8 mouse cellular contexts compared by ENCODE assay signal in genomic region chr7:38018416-38019368, GRCm38 (mm10). TPM values are rescaled to one million over a fixed set of nuclear protein-coding genes. Genes with fewer than 3 reads are reported as not detected.
DNase-seq lines count a peak whose midpoint lies in the region; ATAC-seq and TF ChIP-seq lines count a peak whose summit lies in the region.

No protein-coding gene starts in this region.

- H3K79me3 ChIP-seq in C2C12 (ENCODE audit: low read depth), result peaks cover 20% of the 10 kb centered on the region

- peak; percentile 83 for ATAC-seq in heart, embryonic 12.5 days (ENCODE audit: insufficient number of reproducible peaks, low FRiP score)
- peak; percentile 86 for ATAC-seq in kidney, postnatal 0 days (replicated peaks; ENCODE audit: low FRiP score, low read depth)
- ATAC-seq in monocyte, adult 5-6 weeks (replicated peaks; ENCODE audit: insufficient number of reproducible peaks, low FRiP score, low TSS enrichment, poor library complexity, severe bottlenecking), result peak; percentile 59; the same call in 1 of the 2 replicates

- under 1% methylated on average over 67 of the region's 67 CpGs for WGBS in heart, embryonic 12.5 days
- WGBS in kidney, postnatal 0 days, result under 1% methylated on average over 65 of the region's 67 CpGs
- WGBS in liver, adult 2 months, result under 1% methylated on average over 67 of the region's 67 CpGs

- H3K9me3 ChIP-seq in erythroblast, embryonic 14.5 days (ENCODE audit: control insufficient read depth, low read length), result no peaks in the 10 kb centered on the region
- H3K9me3 ChIP-seq in heart, embryonic 12.5 days (replicated peaks), result no peaks in the 10 kb centered on the region
- H3K9me3 ChIP-seq in kidney, postnatal 0 days (replicated peaks; ENCODE audit: low read length), result no peaks in the 10 kb centered on the region

- peak overlapping the region; percentile 80 for H3K27ac ChIP-seq in heart, embryonic 12.5 days (ENCODE audit: poor library complexity, severe bottlenecking)
- peak overlapping the region; percentile 94 for H3K27ac ChIP-seq in kidney, postnatal 0 days
- H3K27ac ChIP-seq in liver, adult 2 months (replicated peaks; ENCODE audit: insufficient read depth, low read depth, low read length), result peak overlapping the region; percentile 86

- H3K4me2 ChIP-seq in heart, embryonic 12.5 days, result peak overlapping the region; percentile 67
- H3K4me2 ChIP-seq in kidney, postnatal 0 days (ENCODE audit: low read length), result peak overlapping the region; percentile 76

- peaks cover 9% of the 10 kb centered on the region for H3K27me3 ChIP-seq in C2C12 (ENCODE audit: control insufficient read depth, insufficient read depth, insufficient read length)
- H3K27me3 ChIP-seq in erythroblast, embryonic 14.5 days (ENCODE audit: control insufficient read depth), result peaks cover 4% of the 10 kb centered on the region
- no peaks in the 10 kb centered on the region for H3K27me3 ChIP-seq in heart, embryonic 12.5 days (replicated peaks)
- no peaks in the 10 kb centered on the region for H3K27me3 ChIP-seq in kidney, postnatal 0 days (ENCODE audit: insufficient read depth, low read length)
- no peaks in the 10 kb centered on the region for H3K27me3 ChIP-seq in liver, adult 2 months (ENCODE audit: control insufficient read depth, insufficient read depth, low read length)

- H3ac ChIP-seq in C2C12 (ENCODE audit: control insufficient read depth, insufficient read length, low read depth), result peak overlapping the region; percentile 66

- peaks cover 23% of the 10 kb centered on the region for H3K4me1 ChIP-seq in erythroblast, embryonic 14.5 days (ENCODE audit: control insufficient read depth)
- peaks cover 3% of the 10 kb centered on the region; the same call in 1 of the 2 replicates for H3K4me1 ChIP-seq in heart, embryonic 12.5 days (replicated peaks)
- 0 out of 2 replicates have a peak, but pooled peaks cover 4% of the 10 kb centered on the region for H3K4me1 ChIP-seq in kidney, postnatal 0 days (replicated peaks; ENCODE audit: insufficient read depth, low read length)
- peaks cover 10% of the 10 kb centered on the region for H3K4me1 ChIP-seq in liver, adult 2 months (ENCODE audit: control insufficient read depth, insufficient read depth, low read length)

- H3K36me3 ChIP-seq in C2C12 (ENCODE audit: control insufficient read depth, insufficient read depth), result no peaks in the 10 kb centered on the region
- no peaks in the 10 kb centered on the region for H3K36me3 ChIP-seq in erythroblast, embryonic 14.5 days (ENCODE audit: control insufficient read depth)
- no peaks in the 10 kb centered on the region for H3K36me3 ChIP-seq in heart, embryonic 12.5 days
- no peaks in the 10 kb centered on the region for H3K36me3 ChIP-seq in kidney, postnatal 0 days (ENCODE audit: insufficient read depth, low read length)
- no peaks in the 10 kb centered on the region for H3K36me3 ChIP-seq in liver, adult 2 months (ENCODE audit: control insufficient read depth, insufficient read depth, low read length)

- TF ChIP-seq POLR2A in brain, embryonic 14.5 days (IDR thresholded peaks at IDR 0.05; ENCODE audit: borderline replicate concordance, extremely low read depth, insufficient read depth, insufficient read length, poor library complexity, severe bottlenecking), result no peak
- no peak for TF ChIP-seq POLR2A in liver, adult 2 months (IDR thresholded peaks at IDR 0.05; ENCODE audit: extremely low read depth, insufficient read depth, low read length)

- H3K79me2 ChIP-seq in C2C12 (ENCODE audit: control insufficient read depth, insufficient read depth), result peaks cover 31% of the 10 kb centered on the region
- H3K79me2 ChIP-seq in liver, adult 2 months (ENCODE audit: control insufficient read depth, insufficient read depth, low read length), result peaks cover 18% of the 10 kb centered on the region; the same call in 1 of the 2 replicates

- TF ChIP-seq CTCF in C2C12 (IDR thresholded peaks at IDR 0.05; ENCODE audit: control insufficient read depth, insufficient read depth, insufficient read length), result no peak
- no peak for TF ChIP-seq CTCF in brain, embryonic 14.5 days (IDR thresholded peaks at IDR 0.05; ENCODE audit: borderline replicate concordance, extremely low read depth, insufficient read depth, insufficient read length)
- TF ChIP-seq CTCF in kidney, postnatal 0 days (IDR thresholded peaks at IDR 0.05; ENCODE audit: low read depth), result no peak; the same call in 1 of the 2 replicates
- no peak for TF ChIP-seq CTCF in liver, adult 2 months (IDR thresholded peaks at IDR 0.05; ENCODE audit: low read depth, low read length)

- H3K4me3 ChIP-seq in C2C12 (ENCODE audit: insufficient read depth, poor library complexity, severe bottlenecking), result peak overlapping the region; percentile 41
- H3K4me3 ChIP-seq in erythroblast, embryonic 14.5 days (replicated peaks), result peak overlapping the region; percentile 86
- peak overlapping the region; percentile 83 for H3K4me3 ChIP-seq in heart, embryonic 12.5 days
- peak overlapping the region; percentile 93 for H3K4me3 ChIP-seq in kidney, postnatal 0 days (replicated peaks; ENCODE audit: low read depth, low read length)
- H3K4me3 ChIP-seq in liver, adult 2 months (ENCODE audit: insufficient read depth, low read depth, low read length), result peak overlapping the region; percentile 77

- H3K9ac ChIP-seq in heart, embryonic 12.5 days, result peak overlapping the region; percentile 92
- H3K9ac ChIP-seq in kidney, postnatal 0 days (ENCODE audit: low read depth, low read length), result peak overlapping the region; percentile 94
- peak overlapping the region; percentile 93 for H3K9ac ChIP-seq in liver, adult 2 months (ENCODE audit: low read depth, low read length)

- peak; percentile 88 for DNase-seq in brain, embryonic 14.5 days (ENCODE audit: low read depth)
- DNase-seq in kidney, postnatal 0 days (ENCODE audit: low spot score), result peak; percentile 73
- DNase-seq in liver, adult 2 months (ENCODE audit: extremely low read depth, low read depth, low spot score), result peak; percentile 98
- DNase-seq in spleen, postnatal 36 days (ENCODE audit: low spot score in 2 of 2), result peak; percentile 70 to 75

TF ChIP-seq in C2C12, 6 proteins besides CTCF, POLR2A, EP300 and RAD21:
- peak; percentile 22 for TF ChIP-seq MAX (IDR thresholded peaks at IDR 0.05)
- no peak for TF ChIP-seq USF1 (IDR thresholded peaks at IDR 0.05; ENCODE audit: low read depth)

RNA-seq across cellular contexts. Expression of gene Uri1, which starts 4.7 kb away (rescaled TPM):
- 12.6 TPM for polyA plus RNA-seq in C2C12 (2012; fragmentation: generic; extraction: Trizol)
- 21.3 and 24.2 TPM in 2 replicates for polyA plus RNA-seq in brain, embryonic 14.5 days (2012; rRNA removed)
- polyA plus RNA-seq in erythroblast, embryonic 14.5 days (2012), result 0.25 and 0.35 TPM in 2 replicates
- 43.5 and 44.2 TPM in 2 replicates for polyA plus RNA-seq in heart, embryonic 12.5 days (2016; fragmentation: Nextera tagmentation; extraction: Ambion mirVana)
- 52.1 and 57.9 TPM in 2 replicates for polyA plus RNA-seq in kidney, postnatal 0 days (2015; fragmentation: Nextera tagmentation; extraction: Ambion mirVana)
- 12.1 and 13.9 TPM in 2 replicates for total RNA-seq in liver, adult 2 months (2014; rRNA removed)
- 5.5 and 6.2 TPM in 2 replicates for polyA plus RNA-seq in liver, adult 2 months (2012; rRNA removed)
- 31.2 to 52.7 TPM (median 52.2 TPM) in 3 replicates for total RNA-seq in monocyte, adult 5-6 weeks (2017)

Comparison
In these comparisons a context has a peak if more than half of its experiments do, and no peak if none do; other contexts are left out.
1. Peak in every context shown above with its lines: DNase-seq, ATAC-seq, H3K4me3 ChIP-seq and H3K27ac ChIP-seq.
2. H3K4me3 ChIP-seq: peak in every context shown above with its lines; median percentile 93 in kidney, postnatal 0 days; 86 in erythroblast, embryonic 14.5 days; 83 in heart, embryonic 12.5 days; 77 in liver, adult 2 months; 41 in C2C12.